Mouse (Mus musculus) heart, embryonic 15.5 days (tissue): ENCODE measurements at regions not wholly inside any gene's neighbourhood (a gene's known extent, or its start where the extent isn't known, plus 50 kb on each side); places are given as distances from the start of the nearest gene placed in this dataset.
A peak's percentile ranks its signal among the peaks of the same experiment; 100 is the strongest.
"Not testable (repeated sequence)": the region's sequence is repeated elsewhere in the genome, so short reads cannot be mapped to it uniquely, and the experiment has no call there.

ENCODE experiments used
- ATAC-seq: fragments of 200-750 bp; cut with Nextera tagmentation; replicated peaks from 2 replicates; pipeline ENCODE4 v1.8.0; 2017; ENCODE audit warnings: low read depth, moderate TSS enrichment; ENCODE audit not compliant: insufficient number of reproducible peaks, insufficient read depth, low FRiP score
- H3K27ac ChIP-seq: fragments of 300-500 bp; sonication (generic); 2 replicates; pipeline ENCODE4 v1.5.1; 2015; ENCODE audit warnings: mild to moderate bottlenecking, inconsistent platforms
- H3K27me3 ChIP-seq: fragments of 300-500 bp; sonication (generic); 2 replicates; pipeline ENCODE4 v1.6.1; 2015; ENCODE audit warnings: inconsistent platforms
- H3K36me3 ChIP-seq: fragments of 300-500 bp; sonication (generic); 2 replicates; pipeline ENCODE4 v1.6.1; 2015; ENCODE audit warnings: mild to moderate bottlenecking, inconsistent platforms
- H3K4me1 ChIP-seq: fragments of 300-500 bp; sonication (generic); replicated peaks from 2 replicates; pipeline ENCODE4 v1.6.1; 2015; ENCODE audit warnings: inconsistent platforms
- H3K4me2 ChIP-seq: fragments of 300-500 bp; sonication (generic); 2 replicates; pipeline ENCODE4 v1.6.1; 2015; ENCODE audit warnings: inconsistent platforms, mild to moderate bottlenecking, moderate library complexity
- H3K4me3 ChIP-seq: fragments of 300-500 bp; sonication (generic); 2 replicates; pipeline ENCODE4 v1.5.1; 2015; ENCODE audit warnings: mild to moderate bottlenecking, inconsistent platforms
- H3K9ac ChIP-seq: fragments of 300-500 bp; sonication (generic); 2 replicates; pipeline ENCODE4 v1.6.1; 2015; ENCODE audit warnings: mild to moderate bottlenecking, inconsistent platforms
- H3K9me3 ChIP-seq: fragments of 300-500 bp; sonication (generic); replicated peaks from 2 replicates; pipeline ENCODE4 v1.6.1; 2016; ENCODE audit warnings: inconsistent platforms
- WGBS: fragments of 180-500 bp; shearing (Covaris S2); methylation state at CpG from one replicate; pipeline ENCODE4 v1.1.7; 2015; ENCODE audit warnings: mixed read lengths; 5-methylcytosine and 5-hydroxymethylcytosine counted together

DNA sequence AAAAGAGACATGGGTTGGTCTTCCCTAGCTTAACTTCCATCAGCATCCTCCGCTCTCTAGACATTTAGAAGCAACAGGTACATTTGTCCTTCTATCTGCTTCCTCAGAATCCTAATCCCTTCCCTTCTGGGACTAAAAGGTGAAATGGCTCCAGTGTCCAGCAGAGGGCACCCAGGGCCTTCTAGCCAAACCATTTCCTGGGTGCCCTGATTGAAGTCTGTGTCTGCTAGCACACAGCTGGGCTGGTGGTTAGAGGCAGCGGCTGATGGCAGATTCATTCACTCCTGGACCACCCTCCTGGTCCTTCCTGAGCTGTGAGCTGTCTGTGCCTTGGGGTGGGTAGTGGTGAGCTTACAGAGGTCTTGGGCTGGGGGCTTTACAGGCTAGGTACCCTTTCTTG is 76.5 kb upstream of the Col13a1 start:
- peaks cover 4% of the 10 kb centered on the region for H3K4me1 ChIP-seq
- H3K27me3 ChIP-seq = 0 out of 2 replicates have a peak, but pooled peaks cover 2% of the 10 kb centered on the region
- H3K4me2 ChIP-seq = no peak overlapping the region
- no peak for ATAC-seq
- H3K36me3 ChIP-seq = no peaks in the 10 kb centered on the region
- 36% methylated on average over 2 of the region's 2 CpGs for WGBS
- no peak overlapping the region for H3K9ac ChIP-seq
- no peak overlapping the region for H3K27ac ChIP-seq
- H3K4me3 ChIP-seq = no peak overlapping the region
- no peaks in the 10 kb centered on the region for H3K9me3 ChIP-seq

DNA sequence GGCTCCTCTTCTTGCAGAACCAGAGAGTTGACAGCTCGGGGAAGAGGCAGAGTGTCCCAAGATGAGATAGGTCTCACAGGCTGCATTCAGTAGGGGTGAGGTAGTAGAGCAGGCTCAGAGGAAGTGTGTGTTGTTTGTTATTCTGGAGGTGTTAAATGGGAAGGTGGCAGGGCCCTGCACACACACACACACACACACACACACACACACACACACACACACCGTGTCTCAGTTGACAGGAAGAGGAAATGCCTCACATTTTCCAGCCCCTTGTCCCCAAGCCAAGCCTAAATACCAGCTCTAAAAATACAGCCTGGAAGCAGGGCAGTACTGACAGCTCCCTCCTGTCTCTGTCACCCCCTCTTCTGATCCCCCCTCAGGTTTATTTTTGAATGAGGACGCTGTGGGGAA is 70.9 kb upstream of the Col13a1 start:
- 3% methylated on average over 3 of the region's 3 CpGs for WGBS
- H3K36me3 ChIP-seq = no peaks in the 10 kb centered on the region
- no peak overlapping the region for H3K4me3 ChIP-seq
- no peaks in the 10 kb centered on the region for H3K27me3 ChIP-seq
- H3K27ac ChIP-seq = peak overlapping the region; percentile 78
- no peak overlapping the region for H3K9ac ChIP-seq
- ATAC-seq = peak; percentile 82
- peak overlapping the region; percentile 34 for H3K4me2 ChIP-seq
- peaks cover 11% of the 10 kb centered on the region for H3K4me1 ChIP-seq
- no peaks in the 10 kb centered on the region for H3K9me3 ChIP-seq

DNA sequence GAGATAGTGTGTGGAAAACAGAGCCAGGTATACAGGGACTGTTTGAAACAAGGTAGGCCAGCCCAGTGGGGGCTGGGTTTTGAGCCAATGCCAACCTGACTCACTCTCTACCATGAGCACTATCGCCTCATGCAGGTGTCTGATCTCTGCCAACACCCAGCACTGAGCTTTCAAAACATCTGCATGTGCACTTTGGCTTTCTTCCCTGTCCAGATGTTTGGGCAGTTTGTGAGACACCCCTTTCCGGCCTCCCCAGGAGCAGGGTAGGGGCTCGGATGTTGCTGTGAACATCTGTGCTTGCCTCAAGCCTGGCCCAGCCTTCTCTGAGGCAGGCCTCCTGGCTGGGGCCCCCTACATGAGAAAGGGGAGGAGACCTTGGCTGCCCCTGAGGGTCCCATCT is 65.5 kb upstream of the Col13a1 start:
- 58% methylated on average over 3 of the region's 3 CpGs for WGBS
- no peak for ATAC-seq

DNA sequence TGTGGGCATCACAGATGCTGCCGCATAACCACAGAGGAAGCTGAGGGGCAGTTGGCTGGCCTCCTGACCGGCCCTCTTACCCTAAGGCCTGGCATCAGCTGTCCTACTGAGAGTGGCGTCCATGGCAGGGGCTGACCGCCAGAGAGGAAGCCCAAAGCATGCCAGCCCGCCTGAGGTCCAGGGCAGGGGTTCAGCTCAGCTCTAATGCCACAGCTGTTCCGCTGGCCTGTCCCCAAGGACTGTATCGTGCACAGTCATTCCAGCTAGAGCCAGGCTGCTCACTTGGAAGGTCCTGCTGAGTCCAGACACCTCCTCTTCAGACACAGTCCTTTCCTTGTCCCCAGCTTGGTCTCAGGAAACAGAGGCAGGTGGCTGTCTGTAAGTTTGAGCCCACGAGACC is 61.0 kb upstream of the Col13a1 start:
- Histone ChIP-seq H3K4me1 (no peaks in the 10 kb centered on the region; the same call in 1 of the 2 replicates), H3K4me3 (no peak overlapping the region), H3K9ac (no peak overlapping the region), H3K27me3 (no peaks in the 10 kb centered on the region), H3K27ac (no peak overlapping the region), H3K4me2 (no peak overlapping the region), H3K36me3 (no peaks in the 10 kb centered on the region), H3K9me3 (peaks cover 7% of the 10 kb centered on the region)
- ATAC-seq = no peak
- WGBS = 87% methylated on average over 8 of the region's 8 CpGs

More for the DNA sequence above, 65.5 kb upstream of the Col13a1 start:
- H3K36me3 ChIP-seq = no peaks in the 10 kb centered on the region
- peaks cover 2% of the 10 kb centered on the region for H3K4me1 ChIP-seq
- H3K4me3 ChIP-seq = no peak overlapping the region
- peaks cover 7% of the 10 kb centered on the region for H3K9me3 ChIP-seq
- no peak overlapping the region for H3K27ac ChIP-seq
- no peaks in the 10 kb centered on the region for H3K27me3 ChIP-seq
- H3K4me2 ChIP-seq = no peak overlapping the region
- no peak overlapping the region for H3K9ac ChIP-seq

DNA sequence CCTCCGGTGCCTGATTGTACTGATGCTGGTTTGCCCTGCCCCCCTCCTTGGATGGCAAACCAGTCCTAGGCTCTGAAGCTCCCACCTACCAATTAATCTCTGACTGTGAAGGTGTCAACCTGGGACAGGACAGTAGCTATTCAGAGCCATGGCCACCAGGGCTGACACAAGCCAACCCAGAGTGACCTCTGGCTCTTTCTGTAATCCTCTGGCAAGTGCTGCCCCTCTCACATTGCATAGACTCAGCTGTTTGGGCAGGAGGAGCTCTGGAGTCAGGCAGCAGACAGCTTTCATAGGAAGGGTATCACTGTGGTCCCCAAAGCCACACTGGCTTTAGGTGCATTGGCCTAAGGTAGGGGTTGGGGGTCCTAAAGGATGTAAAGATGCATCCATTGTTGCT is 59.7 kb upstream of the Col13a1 start:
- H3K27ac ChIP-seq = no peak overlapping the region
- no peak for ATAC-seq
- H3K4me2 ChIP-seq = no peak overlapping the region
- no peaks in the 10 kb centered on the region; the same call in 1 of the 2 replicates for H3K4me1 ChIP-seq
- 89% methylated on average over 1 of the region's 1 CpGs for WGBS
- H3K9me3 ChIP-seq = peaks cover 7% of the 10 kb centered on the region
- H3K4me3 ChIP-seq = no peak overlapping the region
- H3K9ac ChIP-seq = no peak overlapping the region
- H3K36me3 ChIP-seq = no peaks in the 10 kb centered on the region
- no peaks in the 10 kb centered on the region for H3K27me3 ChIP-seq

DNA sequence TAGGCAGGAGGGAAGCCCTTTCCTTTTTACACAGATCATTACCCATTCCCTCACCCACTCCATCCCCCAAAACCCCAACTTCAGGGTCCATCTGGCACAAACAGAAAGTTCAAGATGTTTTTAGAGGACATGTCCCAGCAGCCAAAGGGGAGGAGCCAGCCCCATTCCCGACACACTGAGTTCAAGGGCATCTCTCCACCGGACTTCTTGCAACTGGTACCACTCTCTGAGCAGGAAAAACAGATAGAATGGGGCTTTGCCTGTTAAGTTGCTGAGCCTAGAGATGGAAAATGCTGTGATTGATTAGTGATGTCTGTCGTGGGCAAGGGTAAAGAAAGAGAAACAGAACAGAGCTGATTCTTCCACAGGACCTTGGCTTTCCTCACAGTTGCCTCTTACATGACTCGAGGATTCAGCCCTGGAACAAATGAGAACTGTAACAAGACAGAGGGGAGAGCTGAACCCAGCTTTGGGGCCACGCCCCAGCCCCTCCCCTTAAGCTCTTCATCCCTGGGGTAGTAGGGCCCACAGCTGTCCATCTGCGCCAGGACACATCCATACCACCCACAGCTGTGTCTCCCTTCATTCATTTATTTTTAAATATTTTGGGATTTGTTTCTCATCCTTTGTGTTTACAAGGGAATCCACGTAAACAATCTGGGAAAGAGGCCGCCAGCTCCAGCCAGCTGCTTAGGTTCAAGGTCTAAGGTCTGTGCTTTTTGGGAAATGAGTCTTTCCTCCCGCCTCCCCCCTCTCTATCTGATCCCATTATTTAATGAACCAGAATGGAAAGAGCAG is 58.7 kb upstream of the Col13a1 start:
- no peaks in the 10 kb centered on the region for H3K27me3 ChIP-seq
- 71% methylated on average over 9 of the region's 9 CpGs for WGBS
- no peaks in the 10 kb centered on the region for H3K4me1 ChIP-seq
- no peak overlapping the region for H3K27ac ChIP-seq
- H3K9me3 ChIP-seq = peaks cover 7% of the 10 kb centered on the region
- no peak for ATAC-seq
- no peak overlapping the region for H3K4me3 ChIP-seq
- no peaks in the 10 kb centered on the region for H3K36me3 ChIP-seq
- H3K4me2 ChIP-seq = no peak overlapping the region
- H3K9ac ChIP-seq = no peak overlapping the region

DNA sequence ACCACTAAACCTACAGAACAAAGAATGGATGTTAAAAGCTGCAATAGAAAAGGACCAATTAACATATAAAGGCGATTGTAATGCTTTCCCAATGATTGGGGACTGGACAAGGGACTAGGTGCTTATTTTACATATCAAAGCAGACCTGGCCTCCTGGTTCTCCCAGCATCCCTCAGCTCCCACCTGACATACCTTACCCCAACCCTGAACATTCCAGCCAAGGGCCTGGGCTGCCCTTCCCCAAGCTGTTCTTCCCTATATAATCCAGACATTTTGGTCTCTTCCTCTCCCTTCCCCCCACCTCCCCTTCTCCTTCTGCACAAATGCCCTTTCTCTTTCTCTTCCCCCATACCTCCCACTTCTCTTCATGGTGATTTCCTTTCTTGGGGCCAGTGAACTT is 57.9 kb upstream of the Col13a1 start:
- Histone ChIP-seq H3K27ac (no peak overlapping the region), H3K9ac (no peak overlapping the region), H3K4me2 (no peak overlapping the region), H3K36me3 (no peaks in the 10 kb centered on the region), H3K4me1 (no peaks in the 10 kb centered on the region), H3K4me3 (no peak overlapping the region), H3K9me3 (peaks cover 7% of the 10 kb centered on the region), H3K27me3 (no peaks in the 10 kb centered on the region)
- ATAC-seq = no peak
- 42% methylated on average over 1 of the region's 1 CpGs for WGBS

DNA sequence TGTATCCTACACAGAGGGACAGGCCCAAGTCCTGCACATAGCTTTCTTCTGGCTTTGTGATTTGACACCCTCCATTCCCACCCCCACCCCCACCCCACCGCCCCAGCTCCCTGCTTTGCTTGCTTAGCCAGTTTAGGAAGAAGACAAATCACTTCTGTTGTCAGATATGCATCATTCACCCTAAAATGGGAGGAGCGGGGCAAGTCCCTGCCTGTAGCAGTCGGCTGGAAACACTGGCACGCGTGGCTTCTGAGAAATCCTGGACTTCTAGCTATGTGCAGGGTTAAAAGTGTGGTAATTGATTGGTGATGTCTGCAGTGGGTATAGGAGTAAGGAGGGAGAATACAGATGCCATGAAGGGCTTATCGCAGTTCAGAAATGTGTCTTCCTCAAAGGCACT is 55.4 kb upstream of the Col13a1 start:
- H3K4me2 ChIP-seq = no peak overlapping the region
- H3K36me3 ChIP-seq = no peaks in the 10 kb centered on the region
- no peak overlapping the region for H3K27ac ChIP-seq
- no peak overlapping the region for H3K4me3 ChIP-seq
- ATAC-seq = no peak
- no peaks in the 10 kb centered on the region for H3K4me1 ChIP-seq
- 86% methylated on average over 6 of the region's 6 CpGs for WGBS
- H3K9ac ChIP-seq = no peak overlapping the region
- no peaks in the 10 kb centered on the region for H3K27me3 ChIP-seq
- no peaks in the 10 kb centered on the region for H3K9me3 ChIP-seq

DNA sequence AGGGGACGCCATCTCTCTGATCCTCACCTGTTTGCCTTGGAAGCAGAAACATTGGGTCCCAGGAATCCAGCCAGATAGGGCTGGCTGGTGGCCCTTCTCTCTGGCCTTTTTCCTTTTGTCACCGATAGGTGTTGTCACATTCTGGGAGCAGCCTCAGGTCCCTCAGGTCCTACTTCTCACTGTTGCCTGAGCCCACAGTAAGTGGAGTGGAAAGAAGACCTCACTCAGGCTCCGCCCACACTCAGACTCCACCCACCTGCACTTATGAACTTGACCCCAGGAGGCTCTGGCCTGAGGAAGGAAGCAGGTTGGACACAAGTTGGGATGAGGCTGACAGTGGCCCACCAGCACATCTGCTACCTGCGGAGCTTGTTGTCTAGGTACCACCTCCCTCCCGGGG is 54.8 kb upstream of the Col13a1 start:
- H3K4me2 ChIP-seq = no peak overlapping the region
- 58% methylated on average over 5 of the region's 5 CpGs for WGBS
- ATAC-seq = peak; percentile 54

DNA sequence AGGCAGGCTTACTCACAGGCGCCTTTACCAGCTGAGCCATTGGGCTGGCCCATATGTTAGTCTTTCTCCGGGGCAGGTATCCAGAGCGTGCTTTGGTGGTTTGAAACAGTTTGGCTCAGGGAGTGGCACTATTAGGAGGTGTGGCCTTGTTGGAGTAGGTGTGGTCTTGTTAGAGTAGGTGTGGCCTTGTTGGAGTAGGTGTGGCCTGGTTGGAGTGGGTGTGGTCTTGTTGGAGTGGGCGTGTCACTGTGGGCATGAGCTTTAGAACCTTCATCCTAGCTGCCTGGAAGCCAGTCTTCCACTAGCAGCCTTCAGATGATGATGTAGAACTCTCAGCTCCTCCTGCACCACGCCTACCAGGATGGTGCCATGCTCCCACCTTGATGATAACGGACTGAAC is 53.1 kb upstream of the Col13a1 start:
- H3K27ac ChIP-seq, H3K9ac ChIP-seq, ATAC-seq, H3K36me3 ChIP-seq, H3K4me2 ChIP-seq, H3K9me3 ChIP-seq, H3K27me3 ChIP-seq, H3K4me3 ChIP-seq, H3K4me1 ChIP-seq: not testable (repeated sequence)
- 86% methylated on average over 6 of the region's 6 CpGs for WGBS

More for the DNA sequence above, 54.8 kb upstream of the Col13a1 start:
- H3K9me3 ChIP-seq = no peaks in the 10 kb centered on the region
- H3K27me3 ChIP-seq = no peaks in the 10 kb centered on the region
- no peaks in the 10 kb centered on the region for H3K36me3 ChIP-seq
- no peaks in the 10 kb centered on the region for H3K4me1 ChIP-seq
- H3K9ac ChIP-seq = no peak overlapping the region
- H3K4me3 ChIP-seq = no peak overlapping the region
- no peak overlapping the region for H3K27ac ChIP-seq

DNA sequence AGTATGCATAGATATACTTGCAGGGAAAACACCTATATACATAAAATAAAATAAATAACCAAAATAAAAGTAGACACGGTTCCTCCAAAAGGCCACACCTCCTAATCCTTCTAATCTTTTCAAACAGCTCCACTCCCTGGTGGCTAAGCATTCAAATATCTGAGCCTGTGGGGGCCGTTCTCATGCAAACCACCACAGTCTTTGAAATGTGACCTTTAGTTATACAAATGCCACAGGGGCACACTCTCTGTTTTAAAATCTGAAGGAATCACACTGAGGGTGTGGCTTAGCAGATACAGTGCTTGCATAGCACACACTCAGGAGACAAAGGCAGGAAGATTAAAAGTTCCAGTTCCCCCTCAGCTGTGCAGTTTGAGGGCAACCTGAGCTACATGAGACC is 50.4 kb upstream of the Col13a1 start:
- 86% methylated on average over 2 of the region's 2 CpGs for WGBS
- no peak for ATAC-seq
- H3K4me1 ChIP-seq = peaks cover 3% of the 10 kb centered on the region
- no peak overlapping the region for H3K9ac ChIP-seq
- H3K4me3 ChIP-seq = no peak overlapping the region
- no peak overlapping the region for H3K27ac ChIP-seq
- H3K4me2 ChIP-seq = no peak overlapping the region
- H3K36me3 ChIP-seq = no peaks in the 10 kb centered on the region
- H3K27me3 ChIP-seq = no peaks in the 10 kb centered on the region
- no peaks in the 10 kb centered on the region for H3K9me3 ChIP-seq
